Mouse (Mus musculus): ENCODE results near the gene Rtn4r. TPM values are rescaled to one million over a fixed set of nuclear protein-coding genes. Genes with fewer than 3 reads are reported as not detected.

Gene Rtn4r
- total and polyA plus RNA-seq, 3 experiments = 0.04 TPM; not detected in 2

DNA sequence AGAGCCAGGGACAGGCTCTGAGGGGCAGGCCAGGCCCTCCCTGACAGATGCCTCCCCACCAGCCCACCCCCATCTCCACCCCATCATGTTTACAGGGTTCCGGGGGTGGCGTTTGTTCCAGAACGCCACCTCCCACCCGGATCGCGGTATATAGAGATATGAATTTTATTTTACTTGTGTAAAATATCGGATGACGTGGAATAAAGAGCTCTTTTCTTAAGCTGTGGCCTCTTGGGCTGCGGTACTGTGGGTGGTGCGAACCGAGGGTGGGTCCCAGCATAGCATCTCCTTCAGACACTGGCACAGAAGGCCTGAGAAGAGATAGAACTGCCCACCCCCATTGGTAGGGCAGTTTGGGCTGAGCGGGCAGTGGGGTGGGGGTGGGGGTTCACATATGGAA, 24.7 kb downstream of the Rtn4r start:
- Histone ChIP-seq H3K79me2 (ENCODE audit: control insufficient read depth, insufficient read depth, low read length, poor library complexity) (no peaks in the 10 kb centered on the region), H3K9ac (ENCODE audit: control insufficient read depth, low read depth, low read length, poor library complexity, severe bottlenecking) (no peak overlapping the region), H3K27me3 (ENCODE audit: control insufficient read depth in 1 of 2, insufficient read depth in 2 of 2, low read length in 2 of 2) (no peaks in the 10 kb centered on the region; a peak in 1 of 4 replicates), H3K36me3 (ENCODE audit: control insufficient read depth in 1 of 2, insufficient read depth in 2 of 2, low read length in 2 of 2) (peaks cover 0 to 8% of the 10 kb centered on the region in 2 experiments; a peak in 2 of 4 replicates), H3K27ac (ENCODE audit: control insufficient read depth, low read depth, low read length) (no peak overlapping the region), H3K9me3 (replicated peaks; ENCODE audit: insufficient read depth, low read length) (no peaks in the 10 kb centered on the region), H3K4me1 (ENCODE audit: control insufficient read depth in 1 of 2, insufficient read depth in 2 of 2, low read length in 2 of 2) (peaks cover 2 to 13% of the 10 kb centered on the region in 2 experiments; a peak in 3 of 4 replicates), H3K4me3 (ENCODE audit: control insufficient read depth in 1 of 2, insufficient read depth in 1 of 2, low read depth in 2 of 2, low read length in 2 of 2) (no peak overlapping the region)
- no peak for DNase-seq (ENCODE audit: low read depth, low spot score)
- TF ChIP-seq MXI1 (IDR thresholded peaks at IDR 0.05; ENCODE audit: low read depth, low read length) = no peak

DNA sequence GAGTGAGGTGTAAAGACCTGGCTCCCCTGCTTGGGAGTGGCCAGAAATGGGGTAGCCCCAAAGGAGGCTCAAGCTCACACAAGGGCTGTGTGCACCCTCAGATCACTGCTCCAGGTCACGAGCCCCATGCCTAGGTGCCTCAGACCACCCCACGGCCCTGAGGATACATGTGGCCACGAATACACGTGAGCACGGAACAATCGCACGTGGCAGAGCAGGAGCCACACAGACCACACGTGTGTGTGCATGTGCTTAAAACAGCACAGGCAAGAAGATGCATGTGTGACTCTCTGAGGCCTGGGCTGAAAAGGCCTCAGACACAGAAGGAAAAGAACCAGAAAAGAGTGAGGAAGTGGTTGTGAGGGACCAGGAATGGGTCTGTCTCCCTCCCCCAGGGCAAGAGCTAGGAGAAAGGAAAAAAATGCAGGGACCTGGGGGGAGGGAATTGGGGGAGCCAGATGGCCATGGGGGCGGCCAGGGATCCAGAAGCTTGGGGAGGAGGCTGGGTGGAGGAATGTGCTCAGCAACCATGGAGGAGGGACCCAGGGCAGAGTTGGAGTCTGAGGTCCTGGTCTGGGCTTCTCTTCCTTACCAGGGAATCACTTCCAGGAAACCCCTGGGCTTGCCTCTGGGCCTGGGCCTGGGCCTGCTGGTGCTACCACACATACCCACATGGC, 25.5 kb downstream of the Rtn4r start:
- peaks cover 7 to 21% of the 10 kb centered on the region in 2 experiments for H3K4me1 ChIP-seq (ENCODE audit: control insufficient read depth in 1 of 2, insufficient read depth in 2 of 2, low read length in 2 of 2)

DNA sequence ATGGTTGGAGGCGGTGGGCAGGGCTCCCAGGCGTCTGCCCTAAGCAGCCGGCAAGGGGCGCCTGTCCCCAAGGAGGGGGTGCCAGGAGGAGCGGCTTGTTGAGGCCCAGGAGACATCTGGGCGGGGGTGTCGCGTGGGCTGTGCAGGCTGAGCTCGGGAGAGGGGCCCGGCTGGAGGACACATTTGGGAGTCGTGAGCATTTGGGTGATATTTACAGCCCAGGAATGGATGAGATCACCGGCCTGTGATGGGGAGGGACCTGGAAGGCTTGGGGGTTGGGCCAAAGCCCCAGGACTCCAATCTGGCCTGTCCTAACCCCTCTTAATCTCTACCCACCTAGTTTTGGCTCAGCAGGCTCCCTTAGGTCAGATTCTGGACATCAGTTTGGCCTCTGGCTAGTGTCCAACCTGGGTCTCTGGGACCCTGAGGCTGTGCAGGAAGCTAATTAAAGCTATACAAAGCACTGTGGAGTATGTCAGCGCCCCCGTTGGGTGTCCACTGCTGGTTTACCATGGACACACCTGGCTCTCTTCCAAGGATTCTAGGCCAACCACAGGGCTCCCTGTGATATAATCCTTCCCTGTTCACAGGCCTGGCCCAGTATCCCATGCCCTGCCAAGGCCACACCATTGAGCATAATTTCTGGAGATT, 27.2 kb downstream of the Rtn4r start:
- Histone ChIP-seq H3K27ac (ENCODE audit: control insufficient read depth, low read depth, low read length) (no peak overlapping the region), H3K9ac (ENCODE audit: control insufficient read depth, low read depth, low read length, poor library complexity, severe bottlenecking) (no peak overlapping the region), H3K4me1 (ENCODE audit: control insufficient read depth in 1 of 2, insufficient read depth in 2 of 2, low read length in 2 of 2) (peaks cover 19 to 36% of the 10 kb centered on the region in 2 experiments), H3K36me3 (ENCODE audit: control insufficient read depth in 1 of 2, insufficient read depth in 2 of 2, low read length in 2 of 2) (peaks cover 0 to 28% of the 10 kb centered on the region in 2 experiments; a peak in 2 of 4 replicates), H3K9me3 (replicated peaks; ENCODE audit: insufficient read depth, low read length) (no peaks in the 10 kb centered on the region), H3K4me3 (ENCODE audit: control insufficient read depth in 1 of 2, insufficient read depth in 1 of 2, low read depth in 2 of 2, low read length in 2 of 2) (no peak overlapping the region), H3K27me3 (ENCODE audit: control insufficient read depth in 1 of 2, insufficient read depth in 2 of 2, low read length in 2 of 2) (no peaks in the 10 kb centered on the region), H3K79me2 (ENCODE audit: control insufficient read depth, insufficient read depth, low read length, poor library complexity) (no peaks in the 10 kb centered on the region)
- DNase-seq (ENCODE audit: low read depth, low spot score) = no peak
- TF ChIP-seq NELFE (IDR thresholded peaks at IDR 0.05; ENCODE audit: low read depth, low read length) = no peak
- no peak for TF ChIP-seq JUND (IDR thresholded peaks at IDR 0.05; ENCODE audit: low read depth, low read length)
- no peak for TF ChIP-seq MXI1 (IDR thresholded peaks at IDR 0.05; ENCODE audit: low read depth, low read length)
- no peak for TF ChIP-seq EP300 (IDR thresholded peaks at IDR 0.05; ENCODE audit: low read depth in 1 of 2, low read length in 2 of 2)
- TF ChIP-seq MEF2A (IDR thresholded peaks at IDR 0.05; ENCODE audit: extremely low read depth, insufficient replicate concordance, low read depth, low read length, poor library complexity, severe bottlenecking) = no peak
- no peak for TF ChIP-seq BHLHE40 (IDR thresholded peaks at IDR 0.05; ENCODE audit: borderline replicate concordance, low read depth, low read length)
- no peak for TF ChIP-seq GABPA (IDR thresholded peaks at IDR 0.05; ENCODE audit: low read depth, low read length)
- TF ChIP-seq ELF1 (IDR thresholded peaks at IDR 0.05; ENCODE audit: low read depth, low read length) = no peak
- no peak for TF ChIP-seq HCFC1 (IDR thresholded peaks at IDR 0.05; ENCODE audit: low read depth, low read length)
- no peak for TF ChIP-seq TAL1 (IDR thresholded peaks at IDR 0.05; ENCODE audit: low read length)
- no peak for TF ChIP-seq MAX (IDR thresholded peaks at IDR 0.05; ENCODE audit: low read length)
- TF ChIP-seq POLR2AphosphoS2 (IDR thresholded peaks at IDR 0.05; ENCODE audit: low read length) = no peak
- TF ChIP-seq ETS1 (IDR thresholded peaks at IDR 0.05; ENCODE audit: low read depth, low read length) = no peak
- TF ChIP-seq TBP (IDR thresholded peaks at IDR 0.05; ENCODE audit: low read depth, low read length) = no peak
- TF ChIP-seq CHD2 (IDR thresholded peaks at IDR 0.05; ENCODE audit: low read length) = no peak
- no peak for TF ChIP-seq ZC3H11A (IDR thresholded peaks at IDR 0.05; ENCODE audit: low read depth, low read length)
- TF ChIP-seq SMC3 (IDR thresholded peaks at IDR 0.05; ENCODE audit: low read depth, low read length) = no peak
- no peak for TF ChIP-seq GATA1 (IDR thresholded peaks at IDR 0.05; ENCODE audit: low read depth, low read length)
- no peak for TF ChIP-seq POLR2A (IDR thresholded peaks at IDR 0.05; ENCODE audit: control insufficient read depth in 1 of 2, insufficient read depth in 1 of 2, low read depth in 1 of 2, low read length in 2 of 2, poor library complexity in 1 of 2)

More for the DNA sequence above, 25.5 kb downstream of the Rtn4r start:
- Histone ChIP-seq H3K9me3 (replicated peaks; ENCODE audit: insufficient read depth, low read length) (no peaks in the 10 kb centered on the region), H3K36me3 (ENCODE audit: control insufficient read depth in 1 of 2, insufficient read depth in 2 of 2, low read length in 2 of 2) (peaks cover 0 to 15% of the 10 kb centered on the region in 2 experiments; a peak in 2 of 4 replicates), H3K27me3 (ENCODE audit: control insufficient read depth in 1 of 2, insufficient read depth in 2 of 2, low read length in 2 of 2) (no peaks in the 10 kb centered on the region), H3K9ac (ENCODE audit: control insufficient read depth, low read depth, low read length, poor library complexity, severe bottlenecking) (no peak overlapping the region), H3K27ac (ENCODE audit: control insufficient read depth, low read depth, low read length) (no peak overlapping the region), H3K79me2 (ENCODE audit: control insufficient read depth, insufficient read depth, low read length, poor library complexity) (no peaks in the 10 kb centered on the region), H3K4me3 (ENCODE audit: control insufficient read depth in 1 of 2, insufficient read depth in 1 of 2, low read depth in 2 of 2, low read length in 2 of 2) (no peak overlapping the region)
- TF ChIP-seq RAD21 (IDR thresholded peaks at IDR 0.05; ENCODE audit: low read depth, low read length) = no peak
- TF ChIP-seq NELFE (IDR thresholded peaks at IDR 0.05; ENCODE audit: low read depth, low read length) = no peak
- no peak for TF ChIP-seq TCF12 (IDR thresholded peaks at IDR 0.05; ENCODE audit: low read depth, low read length)
- DNase-seq (ENCODE audit: low read depth, low spot score) = no peak
